ENCODE assay signal across 7 mouse cellular contexts in the genomic region with DNA sequence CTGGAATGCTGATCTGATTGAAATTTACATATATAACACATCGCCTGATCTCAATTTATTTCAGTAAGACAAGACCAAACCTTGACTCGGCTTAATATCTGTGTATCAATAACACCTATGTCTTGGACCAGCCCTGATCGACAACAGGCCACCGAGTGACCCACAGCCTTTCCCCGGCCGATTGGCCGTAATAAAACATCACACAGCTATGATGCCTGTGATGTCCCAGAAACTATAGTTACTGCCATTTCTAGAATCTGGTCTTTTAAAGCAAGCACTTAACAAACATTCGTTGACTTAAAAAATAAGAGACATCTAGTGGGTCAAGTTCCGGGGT. TPM values are rescaled to one million over a fixed set of nuclear protein-coding genes. Genes with fewer than 3 reads are reported as not detected.
DNase-seq lines count a peak whose midpoint lies in the region; ATAC-seq and TF ChIP-seq lines count a peak whose summit lies in the region.

No protein-coding gene starts in this region.

- H3K4me1 ChIP-seq in lung, postnatal 0 days (ENCODE audit: insufficient read depth, low read depth, low read length), result peaks cover 4% of the 10 kb centered on the region; the same call in 1 of the 2 replicates
- peaks cover 16% of the 10 kb centered on the region for H3K4me1 ChIP-seq in limb, embryonic 13.5 days
- peaks cover 8% of the 10 kb centered on the region for H3K4me1 ChIP-seq in stomach, embryonic 16.5 days (ENCODE audit: control insufficient read depth, insufficient read depth, low read length)

- no peak for ATAC-seq in lung, postnatal 0 days
- peak; percentile 9; the same call in 1 of the 2 replicates for ATAC-seq in erythroblast, adult 5-6 weeks (replicated peaks; ENCODE audit: low FRiP score, poor library complexity, severe bottlenecking)
- no peak for ATAC-seq in limb, embryonic 13.5 days (ENCODE audit: low FRiP score, low read depth)
- no peak for ATAC-seq in stomach, embryonic 16.5 days (ENCODE audit: insufficient read depth, low FRiP score)
- ATAC-seq in cerebellum, adult (ENCODE audit: insufficient number of reproducible peaks, low FRiP score, low TSS enrichment), result no peak

- H3K9me3 ChIP-seq in lung, postnatal 0 days (ENCODE audit: low read length), result no peaks in the 10 kb centered on the region
- no peaks in the 10 kb centered on the region for H3K9me3 ChIP-seq in limb, embryonic 13.5 days
- H3K9me3 ChIP-seq in stomach, embryonic 16.5 days (replicated peaks; ENCODE audit: control insufficient read depth, low read length), result no peaks in the 10 kb centered on the region

- TF ChIP-seq CTCF in lung, postnatal 0 days (IDR thresholded peaks at IDR 0.05), result no peak

- whole genome bisulfite sequencing in lung, postnatal 0 days, result 1% methylated on average over 9 of the region's 9 CpGs
- WGBS in limb, embryonic 13.5 days, result 3% methylated on average over 9 of the region's 9 CpGs
- under 1% methylated on average over 9 of the region's 9 CpGs for WGBS in stomach, embryonic 16.5 days

- peak overlapping the region; percentile 98 for H3K4me3 ChIP-seq in lung, postnatal 0 days (ENCODE audit: low read depth, low read length)
- peak overlapping the region; percentile 93 for H3K4me3 ChIP-seq in limb, embryonic 13.5 days
- H3K4me3 ChIP-seq in stomach, embryonic 16.5 days (replicated peaks; ENCODE audit: low read length), result peak overlapping the region; percentile 100

- no peaks in the 10 kb centered on the region for H3K27me3 ChIP-seq in lung, postnatal 0 days (replicated peaks; ENCODE audit: insufficient read depth, low read length)
- no peaks in the 10 kb centered on the region for H3K27me3 ChIP-seq in limb, embryonic 13.5 days
- H3K27me3 ChIP-seq in stomach, embryonic 16.5 days (ENCODE audit: control insufficient read depth, insufficient read depth, low read length), result no peaks in the 10 kb centered on the region

- peak overlapping the region; percentile 100 for H3K9ac ChIP-seq in lung, postnatal 0 days (replicated peaks; ENCODE audit: low read depth)
- H3K9ac ChIP-seq in limb, embryonic 13.5 days, result peak overlapping the region; percentile 98
- H3K9ac ChIP-seq in stomach, embryonic 16.5 days (ENCODE audit: low read length), result peak overlapping the region; percentile 99

- no peak for TF ChIP-seq EP300 in lung, postnatal 0 days (IDR thresholded peaks at IDR 0.05)

- peak; percentile 11 for DNase-seq in lung, postnatal 0 days (ENCODE audit: low spot score)
- DNase-seq in lung, postnatal 36 days, result no peak
- DNase-seq in thymus, postnatal 4 days, result no peak

- H3K4me2 ChIP-seq in lung, postnatal 0 days (replicated peaks; ENCODE audit: low read depth, low read length), result peak overlapping the region; percentile 51
- peak overlapping the region; percentile 72 for H3K4me2 ChIP-seq in limb, embryonic 13.5 days (replicated peaks)
- H3K4me2 ChIP-seq in stomach, embryonic 16.5 days (ENCODE audit: low read depth, low read length), result peak overlapping the region; percentile 76

- peak overlapping the region; percentile 93 for H3K27ac ChIP-seq in lung, postnatal 0 days (ENCODE audit: low read length)
- H3K27ac ChIP-seq in limb, embryonic 13.5 days, result peak overlapping the region; percentile 88; the same call in 1 of the 2 replicates
- H3K27ac ChIP-seq in stomach, embryonic 16.5 days (ENCODE audit: low read length), result peak overlapping the region; percentile 91; the same call in 1 of the 2 replicates

- peaks cover 21% of the 10 kb centered on the region for H3K36me3 ChIP-seq in lung, postnatal 0 days (ENCODE audit: insufficient read depth, low read length)
- peaks cover 67% of the 10 kb centered on the region for H3K36me3 ChIP-seq in limb, embryonic 13.5 days
- peaks cover 19% of the 10 kb centered on the region for H3K36me3 ChIP-seq in stomach, embryonic 16.5 days (ENCODE audit: control insufficient read depth, insufficient read depth, low read length)

RNA-seq across cellular contexts. Expression of a gene that starts 0.8 kb away (rescaled TPM):
- 119 and 128 TPM in 2 replicates for polyA plus RNA-seq in lung, postnatal 0 days (2015; fragmentation: Nextera tagmentation; extraction: Ambion mirVana)
- 204 and 296 TPM in 2 replicates for total RNA-seq in erythroblast, adult 5-6 weeks (2015; ENCODE audit: low replicate concordance)
- total RNA-seq in erythroblast, adult 5-6 weeks (2017; ENCODE audit: low replicate concordance), result 507 and 635 TPM in 2 replicates
- 257 and 270 TPM in 2 replicates for polyA plus RNA-seq in limb, embryonic 13.5 days (2015; fragmentation: Nextera tagmentation; extraction: Ambion mirVana)
- 183 and 187 TPM in 2 replicates for polyA plus RNA-seq in stomach, embryonic 16.5 days (2015; fragmentation: Nextera tagmentation; extraction: Ambion mirVana)

RNA-seq across cellular contexts. Expression of a gene that starts 59.7 kb away (rescaled TPM):
- 23.4 and 24.9 TPM in 2 replicates for polyA plus RNA-seq in lung, postnatal 0 days (2015; fragmentation: Nextera tagmentation; extraction: Ambion mirVana)
- total RNA-seq in erythroblast, adult 5-6 weeks (2015; ENCODE audit: low replicate concordance), result not detected in 2 replicates
- total RNA-seq in erythroblast, adult 5-6 weeks (2017; ENCODE audit: low replicate concordance), result not detected in 2 replicates
- polyA plus RNA-seq in limb, embryonic 13.5 days (2015; fragmentation: Nextera tagmentation; extraction: Ambion mirVana), result 31.8 and 32.1 TPM in 2 replicates
- 15.1 and 16.8 TPM in 2 replicates for polyA plus RNA-seq in stomach, embryonic 16.5 days (2015; fragmentation: Nextera tagmentation; extraction: Ambion mirVana)
